Mouse (Mus musculus) megakaryocyte-erythroid progenitor cell, adult 5-6 weeks (primary cell): ENCODE results near the gene Serpind1. TPM values are rescaled to one million over a fixed set of nuclear protein-coding genes. Genes with fewer than 3 reads are reported as not detected.

ENCODE experiments used
- ATAC-seq: replicated peaks from 2 replicates; pipeline ENCODE4 v1.8.0; 2016; ENCODE audit warnings: mild to moderate bottlenecking, inconsistent platforms; ENCODE audit not compliant: severe bottlenecking, poor library complexity, low FRiP score, low TSS enrichment
- total RNA-seq, 2 experiments: library from RNA; stranded (forward) in 1 of 2; stranded (reverse) in 1 of 2; fragments of 200-1000, 215-1000 nt in 1 of 2; fragments of >200 nt in 1 of 2; fragmentation: Nextera tagmentation in 1 of 2; gene quantifications; 2 replicates each; pipeline ENCODE4 v1.2.3; 2014 to 2017

Gene Serpind1
- total RNA-seq (2014; fragmentation: Nextera tagmentation) (not detected in 2 replicates), total RNA-seq (2017) (not detected in 2 replicates)

DNA sequence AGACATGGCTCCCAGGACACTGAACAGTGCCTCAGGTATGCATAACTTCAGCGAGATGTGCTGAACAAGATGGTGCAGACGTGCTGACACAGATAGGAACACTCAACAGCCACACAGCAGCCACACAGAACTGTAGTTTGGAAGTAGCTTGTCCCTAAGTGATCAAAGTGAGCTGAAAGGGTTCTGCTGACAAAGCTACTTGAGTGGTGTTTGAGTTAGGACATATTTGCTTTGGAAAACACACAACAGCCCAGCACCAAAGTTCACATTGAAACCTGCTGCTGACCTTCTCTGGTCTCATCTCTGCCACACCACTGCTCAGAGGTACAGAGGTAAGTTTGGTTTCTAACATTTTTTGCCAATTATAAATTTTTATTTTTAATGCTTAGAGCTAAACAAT lies at the start of gene Serpind1:
Gene Serpind1, plus strand, starts transcription at position 256 of the 400 bp plus-strand sequence.
- ATAC-seq: no peak

GRCm38 (mm10) chr16:17283151-17283550 lies 48.0 kb upstream of the Serpind1 start:
- ATAC-seq: no peak

DNA sequence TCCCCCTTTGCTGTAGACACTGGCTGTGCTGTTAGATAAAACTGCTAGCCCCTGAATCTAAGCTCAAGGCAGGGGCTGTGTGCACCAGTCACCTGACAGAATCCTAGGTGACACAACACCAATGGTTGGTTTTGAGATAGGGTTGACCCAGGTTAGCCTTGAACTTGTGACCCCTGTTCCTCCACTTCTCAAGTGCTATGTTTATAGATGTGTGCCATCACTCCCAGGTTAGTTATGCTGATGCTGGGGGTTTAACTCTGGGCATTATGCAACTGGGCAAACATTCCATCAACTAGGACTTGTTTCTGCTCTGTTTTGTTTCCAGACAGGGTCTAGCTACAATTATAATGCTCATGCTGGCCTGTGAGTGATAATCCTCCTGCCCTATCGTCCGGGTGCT lies 44.1 kb upstream of the Serpind1 start:
- ATAC-seq: no peak

GRCm38 (mm10) chr16:17291016-17291415 lies 40.2 kb upstream of the Serpind1 start:
- no peak for ATAC-seq

DNA sequence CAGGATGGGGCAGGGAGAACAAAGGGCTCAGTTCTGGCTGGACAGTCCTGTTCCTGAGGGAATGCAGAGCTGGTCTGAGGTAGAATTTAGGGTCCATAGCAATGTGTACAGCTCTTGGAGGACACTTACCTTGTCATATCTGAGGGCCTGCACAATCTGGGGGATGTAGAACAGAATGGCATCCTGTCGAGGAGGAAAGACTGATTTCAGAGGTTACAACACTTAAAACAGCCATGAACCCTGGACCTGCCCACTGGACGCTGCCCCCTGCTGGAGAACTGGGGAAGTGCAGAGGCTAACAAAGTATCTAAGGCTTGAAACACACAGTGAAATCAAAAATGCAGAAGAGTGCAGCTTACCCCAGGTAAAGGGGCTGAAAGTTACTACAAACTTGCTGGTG lies 38.4 kb upstream of the Serpind1 start:
- peak; percentile 74 for ATAC-seq

- no peak for ATAC-seq
Observed at GRCm38 (mm10) chr16:17300818-17301217, 30.4 kb upstream of the Serpind1 start.

- no peak for ATAC-seq
Observed at GRCm38 (mm10) chr16:17303521-17304245, 27.5 kb upstream of the Serpind1 start.

- ATAC-seq: no peak
Observed at GRCm38 (mm10) chr16:17307461-17307860, 23.7 kb upstream of the Serpind1 start.

GRCm38 (mm10) chr16:17309036-17309435 lies 22.1 kb upstream of the Serpind1 start:
- ATAC-seq: no peak

GRCm38 (mm10) chr16:17312531-17312930 lies 18.6 kb upstream of the Serpind1 start:
- no peak for ATAC-seq

- no peak for ATAC-seq
Observed at GRCm38 (mm10) chr16:17316554-17316953, 14.6 kb upstream of the Serpind1 start.

GRCm38 (mm10) chr16:17321481-17321880 lies 9.7 kb upstream of the Serpind1 start:
- ATAC-seq: no peak

DNA sequence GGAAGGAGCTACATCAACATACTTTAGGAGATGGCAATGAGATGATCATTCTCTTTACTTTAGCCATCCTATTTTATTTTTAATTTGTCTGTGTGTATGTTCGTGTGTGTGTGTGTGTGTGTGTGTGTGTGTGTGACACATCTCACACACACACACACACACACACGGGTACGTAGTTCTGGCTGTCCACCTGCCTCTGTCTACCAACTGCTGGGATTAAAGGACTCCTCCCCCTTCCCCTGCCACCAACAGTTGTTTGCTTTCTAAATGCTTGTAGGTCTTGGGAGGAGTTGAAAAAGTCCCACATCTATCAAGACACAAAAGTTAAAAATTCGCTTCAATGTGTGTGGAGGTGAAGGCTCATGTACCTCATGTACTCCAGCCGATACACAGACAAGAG lies 6.4 kb upstream of the Serpind1 start:
- ATAC-seq: no peak

DNA sequence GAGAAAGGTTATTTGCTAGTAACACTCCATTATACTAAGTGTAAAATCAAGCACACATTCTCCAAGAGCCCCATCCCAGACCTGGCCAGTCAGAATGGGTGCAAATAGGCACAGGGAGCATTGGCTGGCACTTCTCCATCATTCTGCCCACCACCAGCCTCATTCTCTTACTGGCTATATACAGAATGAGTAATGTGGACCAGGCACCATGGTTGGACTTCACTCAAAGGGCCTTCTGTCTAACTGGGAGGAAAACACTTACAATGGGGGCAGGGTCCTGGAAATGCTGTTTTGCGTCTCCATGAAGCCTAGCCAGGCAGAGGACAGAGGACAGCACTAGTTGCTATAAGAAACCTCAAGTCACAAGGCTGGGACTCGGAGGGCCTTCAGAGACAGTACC lies 5.1 kb upstream of the Serpind1 start:
- ATAC-seq: no peak

DNA sequence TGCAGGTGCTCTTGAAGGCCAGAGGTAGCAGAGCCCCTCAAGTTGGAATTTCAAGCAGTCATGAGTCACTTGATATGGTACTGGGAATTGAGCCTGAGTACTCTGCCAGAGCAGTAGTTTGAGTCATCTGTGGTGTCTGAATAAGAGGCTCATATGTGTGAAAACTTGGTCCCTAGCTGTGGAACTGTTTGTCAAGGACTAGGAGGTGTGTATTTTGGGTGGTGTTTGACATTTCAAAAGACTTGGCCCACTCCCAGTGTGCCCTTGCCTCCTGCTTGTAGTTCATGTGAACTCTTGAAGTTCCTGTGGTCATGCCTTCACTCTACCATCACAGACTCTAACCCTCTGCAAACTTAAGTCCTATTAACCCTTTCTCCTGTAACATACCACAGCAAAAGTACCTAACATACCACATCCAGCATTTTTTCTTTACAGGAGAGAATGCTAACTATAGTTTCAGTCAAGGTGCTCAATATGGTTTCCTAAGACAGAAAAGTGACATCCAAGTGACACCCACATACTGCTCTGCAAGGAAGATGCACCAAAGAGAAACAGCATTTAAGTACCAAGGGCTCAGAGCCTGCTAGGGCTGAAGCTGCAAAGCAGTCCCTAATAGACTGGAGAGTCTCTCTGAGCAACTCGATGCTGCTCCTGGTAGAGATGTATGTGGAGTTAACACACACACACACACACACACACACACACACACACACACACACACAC lies 1.2 kb upstream of the Serpind1 start:
- no peak for ATAC-seq

GRCm38 (mm10) chr16:17331855-17332254 lies 684 bp downstream of the Serpind1 start:
- ATAC-seq: no peak

DNA sequence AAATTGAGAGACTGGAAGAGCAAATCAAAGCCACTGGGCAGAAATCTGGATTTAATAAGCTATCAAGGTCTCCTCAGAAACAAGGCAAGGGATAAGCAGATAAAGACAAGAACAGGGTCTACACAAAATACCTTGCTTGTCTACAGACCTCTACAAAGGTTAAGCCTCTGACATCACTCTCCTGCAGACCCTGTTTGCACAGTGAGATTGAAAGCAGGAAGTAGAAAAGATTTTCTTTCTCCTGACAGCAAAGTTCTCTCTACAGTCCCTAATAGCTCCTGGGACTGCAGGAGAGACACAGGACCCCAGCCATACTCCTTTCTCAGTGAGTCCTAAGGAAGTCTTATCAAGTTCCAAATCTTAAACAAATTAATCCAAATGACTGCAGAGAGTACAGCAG lies 3.4 kb downstream of the Serpind1 start:
- ATAC-seq: no peak

DNA sequence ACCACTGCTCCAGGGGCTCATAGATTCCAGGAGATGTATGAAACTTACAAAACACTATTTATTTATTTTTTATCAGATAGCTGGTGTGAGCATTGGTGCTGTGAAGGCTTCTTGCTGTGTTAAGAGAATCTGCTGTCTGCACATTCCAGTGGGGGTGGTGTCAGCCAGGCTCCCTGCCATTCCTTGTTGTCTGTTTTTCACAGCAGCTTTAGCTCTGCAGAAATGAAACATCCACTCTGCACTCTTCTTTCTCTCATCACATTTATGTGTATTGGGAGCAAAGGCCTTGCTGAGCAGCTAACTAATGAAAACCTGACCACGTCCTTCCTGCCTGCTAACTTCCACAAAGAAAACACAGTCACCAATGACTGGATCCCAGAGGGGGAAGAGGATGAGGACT lies 4.9 kb downstream of the Serpind1 start:
- no peak for ATAC-seq

GRCm38 (mm10) chr16:17339701-17340100 lies 8.5 kb downstream of the Serpind1 start:
- no peak for ATAC-seq

DNA sequence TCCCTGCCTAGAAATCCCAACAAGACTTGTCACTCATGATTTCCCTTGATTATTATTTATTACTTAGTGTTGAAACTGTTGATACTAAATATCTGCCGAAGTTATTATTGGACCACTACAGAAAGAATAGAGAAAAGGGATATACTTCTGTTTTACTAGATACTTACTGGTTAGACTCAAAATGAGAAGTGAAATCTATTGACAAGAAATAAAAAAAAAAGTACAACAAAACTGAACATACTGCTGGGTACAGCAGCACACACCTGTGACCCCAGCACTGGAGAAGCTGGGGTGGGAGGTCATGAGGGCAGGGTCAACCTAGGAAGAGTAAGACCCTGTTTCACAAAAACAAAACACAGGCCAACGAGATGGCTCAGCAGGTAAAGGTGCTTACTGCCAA lies 9.5 kb downstream of the Serpind1 start:
- ATAC-seq: no peak

GRCm38 (mm10) chr16:17341847-17342246 lies 10.7 kb downstream of the Serpind1 start:
- no peak for ATAC-seq
